ENCODE assay signal across 8 mouse cellular contexts in genomic region chr13:83732283-83733121, GRCm38 (mm10).
DNase-seq lines count a peak whose midpoint lies in the region; ATAC-seq and TF ChIP-seq lines count a peak whose summit lies in the region.

No protein-coding gene starts in this region.

- H3K4me1 ChIP-seq in kidney, embryonic 14.5 days (ENCODE audit: control insufficient read depth, insufficient read depth, low read length), result no peaks in the 10 kb centered on the region
- H3K4me1 ChIP-seq in forebrain, embryonic 14.5 days (ENCODE audit: control insufficient read depth, insufficient read depth, low read length), result no peaks in the 10 kb centered on the region

- no peak for ATAC-seq in kidney, embryonic 14.5 days (ENCODE audit: low FRiP score, low TSS enrichment)
- ATAC-seq in forebrain, embryonic 14.5 days, result peak; percentile 22
- no peak for ATAC-seq in erythroid progenitor cell, adult 5-6 weeks (replicated peaks; ENCODE audit: low FRiP score, poor library complexity, severe bottlenecking)

- H3K9me3 ChIP-seq in kidney, embryonic 14.5 days (ENCODE audit: control insufficient read depth, low read length), result no peaks in the 10 kb centered on the region
- no peaks in the 10 kb centered on the region for H3K9me3 ChIP-seq in forebrain, embryonic 14.5 days (replicated peaks; ENCODE audit: control insufficient read depth, low read length)

- H3K27me3 ChIP-seq in kidney, embryonic 14.5 days (ENCODE audit: control insufficient read depth, insufficient read depth, low read length), result peaks cover 72% of the 10 kb centered on the region
- no peaks in the 10 kb centered on the region for H3K27me3 ChIP-seq in forebrain, embryonic 14.5 days (replicated peaks; ENCODE audit: control insufficient read depth, insufficient read depth, low read length)

- peak overlapping the region; percentile 34 for H3K4me3 ChIP-seq in kidney, embryonic 14.5 days (ENCODE audit: low read length)
- H3K4me3 ChIP-seq in forebrain, embryonic 14.5 days (ENCODE audit: low read depth, low read length), result peak overlapping the region; percentile 78

- H3K27ac ChIP-seq in kidney, embryonic 14.5 days (ENCODE audit: low read depth, low read length), result peak overlapping the region; percentile 53; the same call in 1 of the 2 replicates
- peak overlapping the region; percentile 100 for H3K27ac ChIP-seq in forebrain, embryonic 14.5 days (ENCODE audit: low read depth, low read length)

- 1% methylated on average over 31 of the region's 31 CpGs for WGBS in kidney, embryonic 14.5 days
- WGBS in forebrain, embryonic 14.5 days, result under 1% methylated on average over 30 of the region's 31 CpGs

- H3K4me2 ChIP-seq in kidney, embryonic 14.5 days (replicated peaks; ENCODE audit: low read depth, low read length), result peak overlapping the region; percentile 21
- peak overlapping the region; percentile 86 for H3K4me2 ChIP-seq in forebrain, embryonic 14.5 days (ENCODE audit: low read length)

- DNase-seq in kidney, adult 18-20 months, result no peak
- DNase-seq in brain, embryonic 14.5 days (ENCODE audit: low read depth), result peak; percentile 97
- peak; percentile 95 for DNase-seq in forebrain, embryonic 14.5 days (ENCODE audit: low spot score)
- DNase-seq in layer of hippocampus, postnatal 36 days, result peak; percentile 73
- peak; percentile 86 for DNase-seq in retina, embryonic 14.5 days (ENCODE audit: low spot score)
- no peak for DNase-seq in c-Kit-positive CD71-positive TER-119-positive erythroid progenitor cells, embryonic 14.5 days (ENCODE audit: low spot score)

- peak; percentile 49; the same call in 1 of the 2 replicates for TF ChIP-seq POLR2A in brain, embryonic 14.5 days (IDR thresholded peaks at IDR 0.05; ENCODE audit: borderline replicate concordance, extremely low read depth, insufficient read depth, insufficient read length, poor library complexity, severe bottlenecking)

- H3K9ac ChIP-seq in kidney, embryonic 14.5 days (ENCODE audit: low read depth, low read length), result peak overlapping the region; percentile 28; the same call in 1 of the 2 replicates
- peak overlapping the region; percentile 100 for H3K9ac ChIP-seq in forebrain, embryonic 14.5 days (ENCODE audit: low read length)

- H3K36me3 ChIP-seq in kidney, embryonic 14.5 days (ENCODE audit: control insufficient read depth, insufficient read depth, low read length), result no peaks in the 10 kb centered on the region
- H3K36me3 ChIP-seq in forebrain, embryonic 14.5 days (ENCODE audit: control insufficient read depth, insufficient read depth, low read length), result peaks cover 54% of the 10 kb centered on the region

- TF ChIP-seq CTCF in brain, embryonic 14.5 days (IDR thresholded peaks at IDR 0.05; ENCODE audit: borderline replicate concordance, extremely low read depth, insufficient read depth, insufficient read length), result no peak

Comparison
In these comparisons a context has a peak if more than half of its experiments do, and no peak if none do; other contexts are left out.
1. DNase-seq: peak in brain, embryonic 14.5 days (single experiment), forebrain, embryonic 14.5 days (single experiment), layer of hippocampus, postnatal 36 days (2 of 2) and retina, embryonic 14.5 days (single experiment); none in kidney, adult 18-20 months (single experiment) and c-Kit-positive CD71-positive TER-119-positive erythroid progenitor cells, embryonic 14.5 days (single experiment).